Mouse (Mus musculus) erythroblast, embryonic 14.5 days (primary cell): ENCODE results near the gene AC170998.1. TPM values are rescaled to one million over a fixed set of nuclear protein-coding genes. Genes with fewer than 3 reads are reported as not detected.

Experiments
- H3K27me3 ChIP-seq: 2 replicates; pipeline ENCODE4 v1.6.1; 2012; ENCODE audit warnings: inconsistent platforms; ENCODE audit not compliant: control insufficient read depth
- H3K36me3 ChIP-seq: 2 replicates; pipeline ENCODE4 v1.6.1; 2012; ENCODE audit warnings: mild to moderate bottlenecking, inconsistent platforms; ENCODE audit not compliant: control insufficient read depth
- H3K4me1 ChIP-seq: 2 replicates; pipeline ENCODE4 v1.6.1; 2012; ENCODE audit warnings: inconsistent platforms; ENCODE audit not compliant: control insufficient read depth
- H3K4me3 ChIP-seq: replicated peaks from 2 replicates; pipeline ENCODE3; 2012; ENCODE audit warnings: moderate library complexity, mild to moderate bottlenecking, inconsistent platforms
- H3K9me3 ChIP-seq: 2 replicates; pipeline ENCODE4 v1.6.1; 2012; ENCODE audit warnings: low read length, inconsistent platforms, mixed read lengths; ENCODE audit not compliant: control insufficient read depth
- GATA1 ChIP-seq: IDR thresholded peaks from 2 replicates; pipeline ENCODE4 v1.6.1; 2012; ENCODE audit warnings: low read length, inconsistent platforms, mixed read lengths
- TAL1 ChIP-seq: IDR thresholded peaks from 3 replicates; pipeline ENCODE4 v1.6.1; 2012; ENCODE audit warnings: low read length, inconsistent platforms, mixed read lengths
- polyA plus RNA-seq: library from polyadenylated mRNA; stranded (reverse); fragments of >175 nt; gene quantifications from 2 replicates; pipeline ENCODE4 v1.2.3, GENCODE M21; 2012

Gene AC170998.1
- not detected in 2 replicates for polyA plus RNA-seq

DNA sequence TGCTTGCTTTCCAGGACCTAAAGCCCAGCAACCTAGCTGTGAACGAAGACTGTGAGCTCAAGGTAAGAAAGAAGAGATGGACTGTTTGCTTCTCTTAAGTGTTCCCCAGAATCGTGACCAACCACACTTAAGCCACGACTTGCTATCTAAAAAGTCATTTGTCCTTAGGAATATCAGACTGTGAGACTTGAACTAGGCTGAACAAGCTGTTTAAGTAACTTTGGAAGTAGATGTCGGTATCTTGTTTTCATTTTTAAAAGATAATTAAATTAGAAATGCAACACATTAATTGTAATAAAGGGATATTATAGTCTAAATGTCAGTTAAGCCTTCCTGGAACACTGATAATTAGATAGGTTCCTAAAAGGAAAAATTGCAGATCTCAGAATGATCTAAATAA, at the start of gene AC170998.1:
Gene AC170998.1 (plus strand): TSS at position 301 of the 400 bp plus-strand sequence.
- Histone ChIP-seq H3K9me3 (no peaks in the 10 kb centered on the region), H3K36me3 (peaks cover 93% of the 10 kb centered on the region), H3K27me3 (no peaks in the 10 kb centered on the region), H3K4me3 (no peak within 1 kb of the TSS), H3K4me1 (no peaks in the 10 kb centered on the region)
- no peak for TF ChIP-seq GATA1
- no peak for TF ChIP-seq TAL1

DNA sequence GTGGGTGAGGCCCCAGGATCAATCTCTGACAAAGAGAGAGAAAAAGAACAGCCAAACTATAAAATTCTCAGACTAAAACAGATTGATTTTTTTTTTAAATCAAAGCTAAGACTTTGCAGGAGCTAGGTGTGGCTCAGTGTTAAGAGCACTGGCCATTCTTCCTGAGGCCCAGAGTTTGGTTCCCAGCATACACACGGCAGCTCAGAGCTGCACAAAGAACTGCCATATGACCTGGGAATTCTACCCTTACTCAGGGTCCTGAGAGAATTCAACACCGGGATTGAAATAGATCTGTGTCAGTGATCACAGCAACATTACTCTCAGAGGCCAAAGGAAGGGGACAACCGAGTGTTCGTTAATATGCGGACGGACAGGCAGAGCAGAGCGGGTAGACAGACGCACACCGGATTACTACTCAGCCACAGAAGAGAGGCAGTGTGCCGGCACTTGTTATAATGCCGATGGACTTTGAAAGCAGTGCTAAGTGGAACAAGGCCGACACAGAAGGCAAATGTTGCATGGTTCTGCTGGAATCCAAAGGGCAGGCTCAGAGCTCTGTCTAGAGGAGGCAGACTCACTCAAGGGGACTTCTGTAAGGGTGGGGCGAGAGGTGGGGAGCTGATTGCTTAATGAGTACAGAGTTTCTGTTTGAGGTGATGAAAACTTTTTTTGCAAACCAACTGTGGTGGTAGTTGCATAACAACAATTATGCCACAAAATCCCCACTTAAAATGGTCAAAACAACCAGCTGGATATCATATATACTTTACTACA, 43.4 kb upstream of the AC170998.1 start:
- Histone ChIP-seq H3K9me3 (no peaks in the 10 kb centered on the region; the same call in 1 of the 2 replicates), H3K36me3 (no peaks in the 10 kb centered on the region), H3K4me1 (no peaks in the 10 kb centered on the region; the same call in 1 of the 2 replicates), H3K27me3 (no peaks in the 10 kb centered on the region; the same call in 1 of the 2 replicates), H3K4me3 (no peak overlapping the region)
- no peak for TF ChIP-seq TAL1
- TF ChIP-seq GATA1, result no peak

DNA sequence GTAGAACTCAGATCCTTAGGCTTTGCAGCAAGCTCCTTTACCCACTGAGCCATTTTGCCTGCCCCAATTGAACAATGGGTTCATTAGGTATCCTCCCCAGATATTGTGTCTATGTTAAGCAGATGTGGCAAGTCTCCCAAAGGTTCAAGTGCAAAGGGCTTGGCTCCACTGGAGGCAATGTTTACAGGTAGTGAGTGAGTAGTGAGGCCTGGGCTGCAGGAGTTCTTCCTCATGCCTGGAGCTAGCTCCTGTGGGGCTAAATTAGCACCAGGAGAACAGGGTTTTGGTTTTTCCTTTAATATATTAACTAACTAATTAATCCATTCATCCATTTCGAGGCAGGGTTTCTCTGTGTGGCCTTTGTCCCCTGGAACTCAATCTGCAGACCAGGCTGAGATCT, 42.3 kb upstream of the AC170998.1 start:
- no peaks in the 10 kb centered on the region for H3K36me3 ChIP-seq
- H3K9me3 ChIP-seq, result no peaks in the 10 kb centered on the region; the same call in 1 of the 2 replicates
- no peaks in the 10 kb centered on the region; the same call in 1 of the 2 replicates for H3K27me3 ChIP-seq
- H3K4me3 ChIP-seq, result no peak overlapping the region
- H3K4me1 ChIP-seq, result peaks cover 3% of the 10 kb centered on the region
- TF ChIP-seq GATA1, result no peak
- no peak for TF ChIP-seq TAL1

DNA sequence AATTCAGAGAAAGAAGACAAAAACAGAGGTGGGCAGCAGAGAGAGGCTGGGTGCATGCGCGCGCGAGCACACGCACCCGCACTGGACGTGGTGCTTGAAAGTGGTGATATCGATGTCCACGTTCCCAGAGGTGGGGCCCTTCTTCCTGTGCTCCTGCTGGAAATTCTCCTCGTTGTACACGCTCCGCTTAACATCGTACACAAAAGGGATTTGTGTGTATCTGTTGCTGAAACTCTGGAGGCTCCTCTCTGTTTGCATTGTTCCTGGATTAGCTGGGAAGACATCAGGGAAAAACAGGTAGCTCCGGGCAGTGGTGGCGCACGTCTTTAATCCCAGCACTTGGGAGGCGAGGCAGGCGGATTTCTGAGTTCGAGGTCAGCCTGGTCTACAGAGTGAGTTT, 41.3 kb upstream of the AC170998.1 start:
- Histone ChIP-seq H3K36me3 (no peaks in the 10 kb centered on the region), H3K9me3 (no peaks in the 10 kb centered on the region), H3K4me1 (peaks cover 10% of the 10 kb centered on the region), H3K27me3 (peaks cover 7% of the 10 kb centered on the region), H3K4me3 (no peak overlapping the region)
- no peak for TF ChIP-seq TAL1
- no peak for TF ChIP-seq GATA1

DNA sequence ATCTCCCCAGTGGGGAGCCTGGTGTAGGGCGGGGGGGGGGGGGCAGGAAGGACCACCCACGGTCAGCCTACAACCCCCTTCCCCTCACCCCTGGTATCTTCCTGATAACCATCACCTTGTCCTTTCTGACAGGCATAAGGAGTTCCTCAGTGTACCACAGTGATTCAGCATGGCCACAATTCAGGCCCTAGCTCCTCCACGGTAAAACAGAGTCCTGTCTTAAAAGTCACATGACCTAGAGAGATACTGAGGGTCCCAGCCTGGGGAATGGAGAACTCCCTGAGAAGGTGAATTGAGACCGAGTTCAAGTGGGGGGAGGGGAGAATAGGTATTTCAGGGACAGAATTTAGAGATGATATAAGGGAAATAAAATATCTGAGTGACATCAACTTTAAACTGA, 38.5 kb upstream of the AC170998.1 start:
- Histone ChIP-seq H3K4me1 (peaks cover 24% of the 10 kb centered on the region), H3K9me3 (no peaks in the 10 kb centered on the region), H3K27me3 (peaks cover 9% of the 10 kb centered on the region), H3K4me3 (no peak overlapping the region), H3K36me3 (no peaks in the 10 kb centered on the region)
- TF ChIP-seq GATA1 (no peak), TAL1 (no peak)

DNA sequence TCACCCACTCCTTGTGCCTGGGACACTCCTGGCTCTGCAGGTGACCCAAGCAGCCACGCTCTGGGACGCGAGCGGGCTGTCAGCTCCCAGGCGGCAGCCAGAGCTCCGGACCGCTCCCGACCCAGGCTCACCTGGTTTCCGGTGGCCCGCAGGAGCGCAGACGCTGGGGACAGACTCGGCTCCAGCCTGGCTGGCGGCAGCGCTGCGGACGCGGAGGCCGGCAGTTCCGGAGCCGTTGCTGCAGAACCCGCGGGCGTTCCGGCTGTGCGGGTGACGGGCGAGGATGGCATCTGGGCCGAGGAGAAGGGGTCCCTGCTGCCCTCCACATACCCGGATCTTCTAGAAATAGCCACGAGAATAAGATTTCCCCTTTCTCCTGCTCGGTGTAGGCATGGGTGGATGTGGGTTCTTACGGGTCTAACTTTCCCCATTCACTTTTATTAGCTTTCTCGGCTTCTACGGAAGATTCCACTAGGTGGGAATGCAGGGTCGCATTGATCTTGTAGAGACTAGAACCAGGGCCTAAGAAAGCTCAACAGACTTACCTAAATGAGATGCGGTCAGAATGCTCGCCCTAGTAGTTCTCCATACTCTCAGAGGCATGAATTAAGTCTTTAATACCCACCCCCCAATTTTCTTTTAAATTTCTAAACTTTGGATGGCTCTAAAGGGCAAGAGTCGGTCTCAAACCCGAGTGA, 36.1 kb upstream of the AC170998.1 start, which contains the start of gene Slc26a8:
Gene Slc26a8 (minus strand): TSS at position 648 of the 698 bp plus-strand sequence.
- Histone ChIP-seq H3K4me3 (peak within 1 kb of the TSS; percentile 91), H3K4me1 (peaks cover 41% of the 10 kb centered on the region), H3K9me3 (no peaks in the 10 kb centered on the region), H3K27me3 (peaks cover 9% of the 10 kb centered on the region), H3K36me3 (peaks cover 11% of the 10 kb centered on the region)
- TF ChIP-seq TAL1 (no peak), GATA1 (no peak)

DNA sequence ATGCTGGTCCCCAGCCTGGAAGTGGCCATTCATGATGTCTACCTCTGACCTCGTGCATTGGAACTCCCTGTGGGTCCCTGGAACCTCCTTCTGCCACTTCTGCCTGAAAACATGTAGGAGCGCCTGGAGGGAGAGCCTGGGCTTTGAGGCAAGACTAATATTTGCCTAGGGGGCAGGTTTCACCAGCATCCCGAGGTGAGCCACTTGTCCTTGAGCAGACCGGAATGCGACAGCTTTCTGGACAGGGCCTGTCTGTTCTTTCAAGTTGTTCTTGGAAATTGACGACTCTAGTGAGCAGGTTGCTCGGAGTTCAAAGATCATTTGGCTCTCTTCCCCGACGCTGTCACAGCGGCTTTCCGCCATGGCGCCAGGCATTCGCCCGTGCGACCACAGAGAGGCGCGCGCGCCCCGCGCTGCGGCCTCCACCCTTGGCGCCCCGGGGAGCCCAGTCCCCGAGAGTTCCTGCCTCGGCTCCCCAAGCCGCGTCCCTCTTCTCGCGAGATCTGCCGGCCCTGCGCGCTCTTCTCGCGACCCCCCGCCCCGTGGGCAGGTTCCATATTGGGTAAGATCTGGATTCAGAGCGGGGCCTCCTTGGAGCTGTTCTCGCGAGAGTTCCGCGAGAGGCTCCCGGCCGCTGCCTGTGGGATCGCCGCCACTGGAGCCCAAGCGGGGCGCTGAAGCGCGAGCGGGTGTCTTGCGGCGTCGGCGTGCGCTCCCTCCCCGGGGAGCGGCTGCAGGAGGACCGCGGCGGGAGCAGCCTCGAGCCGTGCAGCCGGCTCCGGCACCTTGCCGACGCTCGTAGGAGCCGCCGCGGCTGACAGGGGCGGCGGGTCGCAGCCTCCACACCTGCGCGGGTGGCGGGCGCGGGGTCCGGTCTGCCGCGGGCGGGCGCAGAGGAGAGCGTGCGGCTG, 34.9 kb upstream of the AC170998.1 start, which contains the start of gene Mapk14:
Gene Mapk14 (plus strand): TSS at position 554 of the 911 bp plus-strand sequence.
- H3K36me3 ChIP-seq, result peaks cover 21% of the 10 kb centered on the region
- peaks cover 9% of the 10 kb centered on the region for H3K27me3 ChIP-seq
- no peaks in the 10 kb centered on the region for H3K9me3 ChIP-seq
- H3K4me1 ChIP-seq, result peaks cover 48% of the 10 kb centered on the region
- peak within 1 kb of the TSS; percentile 91 for H3K4me3 ChIP-seq
- TF ChIP-seq TAL1 (no peak), GATA1 (no peak)

DNA sequence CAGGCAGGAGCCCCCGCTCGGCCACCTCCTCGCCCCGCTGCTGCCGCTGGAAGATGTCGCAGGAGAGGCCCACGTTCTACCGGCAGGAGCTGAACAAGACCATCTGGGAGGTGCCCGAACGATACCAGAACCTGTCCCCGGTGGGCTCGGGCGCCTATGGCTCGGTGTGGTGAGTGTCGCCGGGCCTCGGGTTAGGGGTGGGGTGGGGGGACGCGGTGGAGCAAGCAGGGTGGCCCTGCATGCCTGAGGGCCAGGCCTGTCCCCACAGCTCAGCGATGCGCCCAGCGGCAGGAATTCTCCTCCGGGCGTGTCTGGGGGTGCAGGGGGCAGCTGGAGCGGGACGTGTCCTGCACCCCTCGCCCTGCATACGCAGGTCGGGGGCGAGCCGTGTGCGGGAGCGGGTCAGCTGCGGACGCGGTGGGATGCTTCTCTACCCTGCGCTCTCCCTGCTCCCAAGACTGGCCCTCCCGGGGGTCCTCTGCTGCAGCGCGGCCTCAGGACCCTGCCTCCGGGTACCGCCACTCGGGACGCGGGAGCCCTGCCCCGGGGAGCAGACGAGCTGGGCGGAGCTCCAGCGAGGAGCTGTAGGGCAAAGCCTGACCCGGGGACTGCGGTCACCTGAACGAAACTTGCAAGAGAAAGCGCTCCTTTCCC, 34.1 kb upstream of the AC170998.1 start:
- Histone ChIP-seq H3K9me3 (no peaks in the 10 kb centered on the region), H3K4me1 (peaks cover 56% of the 10 kb centered on the region)

More for the DNA sequence above, 34.1 kb upstream of the AC170998.1 start:
- Histone ChIP-seq H3K36me3 (peaks cover 27% of the 10 kb centered on the region), H3K27me3 (peaks cover 9% of the 10 kb centered on the region), H3K4me3 (peak overlapping the region; percentile 91)
- no peak for TF ChIP-seq GATA1
- TF ChIP-seq TAL1, result no peak
